Mouse (Mus musculus) liver, embryonic 11.5 days (tissue): Measurements from ENCODE around the gene Rcbtb2. TPM values are rescaled to one million over a fixed set of nuclear protein-coding genes. Genes with fewer than 3 reads are reported as not detected.

Experiments
- ATAC-seq: fragments of 200-750 bp; cut with Nextera tagmentation; replicated peaks from 2 replicates; pipeline ENCODE4 v1.8.0; 2017; ENCODE audit warnings: moderate number of reproducible peaks, mild to moderate bottlenecking, moderate TSS enrichment, moderate library complexity; ENCODE audit not compliant: low FRiP score
- DNase-seq: peaks from one replicate; pipeline ENCODE4 v3.0.0-alpha.2; 2017; ENCODE audit warnings: low spot score
- H3K27ac ChIP-seq: fragments of 300-500 bp; sonication (generic); 2 replicates; pipeline ENCODE4 v1.5.1; 2014; ENCODE audit warnings: mild to moderate bottlenecking, low read depth, low read length, control low read depth
- H3K27me3 ChIP-seq: fragments of 300-500 bp; sonication (generic); replicated peaks from 2 replicates; pipeline ENCODE4 v1.6.1; 2014; ENCODE audit warnings: low read length, mixed read lengths; ENCODE audit not compliant: control insufficient read depth, insufficient read depth
- H3K36me3 ChIP-seq: fragments of 300-500 bp; sonication (generic); 2 replicates; pipeline ENCODE4 v1.6.1; 2014; ENCODE audit warnings: mild to moderate bottlenecking, low read length, moderate library complexity, mixed read lengths; ENCODE audit not compliant: control insufficient read depth, insufficient read depth
- H3K4me1 ChIP-seq: fragments of 300-500 bp; sonication (generic); replicated peaks from 2 replicates; pipeline ENCODE4 v1.6.1; 2014; ENCODE audit warnings: low read length, mixed read lengths; ENCODE audit not compliant: control insufficient read depth, insufficient read depth
- H3K4me2 ChIP-seq: fragments of 300-500 bp; sonication (generic); 2 replicates; pipeline ENCODE4 v1.6.1; 2014; ENCODE audit warnings: mild to moderate bottlenecking, control low read depth, moderate library complexity
- H3K4me3 ChIP-seq: fragments of 300-500 bp; sonication (generic); 2 replicates; pipeline ENCODE4 v1.5.1; 2014; ENCODE audit warnings: low read depth, low read length, control low read depth
- H3K9ac ChIP-seq: fragments of 300-500 bp; sonication (generic); 2 replicates; pipeline ENCODE4 v1.6.1; 2014; ENCODE audit warnings: low read depth, low read length, control low read depth
- H3K9me3 ChIP-seq: fragments of 300-500 bp; sonication (generic); 2 replicates; pipeline ENCODE4 v1.6.1; 2016; ENCODE audit warnings: low read length, inconsistent platforms, mixed read lengths; ENCODE audit not compliant: control insufficient read depth
- WGBS: fragments of 180-500 bp; shearing (Covaris S2); extraction: QIAGEN DNeasy Blood & Tissue Kit; methylation state at CpG from one replicate; pipeline ENCODE4 v1.1.7; 2014; 5-methylcytosine and 5-hydroxymethylcytosine counted together
- polyA plus RNA-seq: library from polyadenylated mRNA; unstranded; fragments of >200 nt; fragmentation: Nextera tagmentation; extraction: Ambion mirVana; gene quantifications from 2 replicates; pipeline ENCODE4 v1.2.1, GENCODE M21; 2014

The Rcbtb2 gene
- polyA plus RNA-seq: 56.3 and 56.9 TPM in 2 replicates

DNA sequence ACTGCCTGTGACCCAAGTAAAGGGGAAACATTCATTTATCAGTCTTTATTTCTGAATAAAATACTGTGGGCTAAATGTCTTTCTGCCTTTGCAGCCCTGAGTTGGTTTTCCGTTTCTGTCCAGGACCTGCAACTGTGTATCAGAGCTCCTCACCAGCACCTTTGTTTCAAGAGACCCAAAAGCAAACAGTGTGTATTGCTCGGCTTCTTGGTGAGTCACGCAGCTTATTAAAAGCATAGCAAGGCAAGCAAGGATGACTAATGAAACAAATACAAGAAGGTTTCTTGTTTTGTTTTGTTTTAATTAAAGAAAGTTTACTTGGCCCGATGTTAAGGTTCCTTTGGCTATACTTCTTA, at the start of gene Rcbtb2:
Gene Rcbtb2 (plus strand): TSS at position 115 of the 356 bp plus-strand sequence.
- peak within 1 kb of the TSS; percentile 46 for H3K4me2 ChIP-seq
- H3K9ac ChIP-seq: no peak within 1 kb of the TSS
- DNase-seq (no peak), ATAC-seq (no peak)
- 47% methylated on average over 4 of the region's 4 CpGs for WGBS
- no peaks in the 10 kb centered on the region for H3K27me3 ChIP-seq
- no peak within 1 kb of the TSS for H3K4me3 ChIP-seq
- no peaks in the 10 kb centered on the region for H3K9me3 ChIP-seq
- peak within 1 kb of the TSS; percentile 5; the same call in 1 of the 2 replicates for H3K27ac ChIP-seq
- H3K4me1 ChIP-seq: peaks cover 23% of the 10 kb centered on the region
- no peaks in the 10 kb centered on the region for H3K36me3 ChIP-seq

DNA sequence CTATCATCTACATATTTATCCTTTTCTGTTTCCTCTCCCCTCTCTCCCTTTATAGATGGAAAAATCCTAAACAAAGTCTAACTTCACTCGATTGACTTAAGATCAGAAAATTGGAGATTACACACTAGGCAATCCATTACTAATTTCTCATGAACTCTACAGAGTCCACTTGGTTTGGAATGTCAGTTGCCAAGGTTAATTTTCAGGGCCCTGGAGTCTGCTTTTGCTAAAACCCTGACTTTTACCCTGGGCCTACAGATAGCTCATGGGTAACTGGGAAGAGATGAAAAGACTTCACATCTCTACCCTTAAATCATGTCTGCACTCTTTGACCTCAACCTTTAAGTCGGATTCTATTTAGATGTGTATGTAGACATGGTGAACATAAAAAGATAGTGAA, 39.3 kb upstream of the Rcbtb2 start:
- WGBS: 72% methylated on average over 2 of the region's 2 CpGs
- H3K36me3 ChIP-seq: no peaks in the 10 kb centered on the region
- DNase-seq (peak; percentile 4), ATAC-seq (no peak)
- no peak overlapping the region for H3K4me2 ChIP-seq
- no peak overlapping the region for H3K27ac ChIP-seq
- no peak overlapping the region for H3K9ac ChIP-seq
- H3K9me3 ChIP-seq: no peaks in the 10 kb centered on the region
- no peaks in the 10 kb centered on the region for H3K4me1 ChIP-seq
- H3K4me3 ChIP-seq: no peak overlapping the region
- no peaks in the 10 kb centered on the region for H3K27me3 ChIP-seq

DNA sequence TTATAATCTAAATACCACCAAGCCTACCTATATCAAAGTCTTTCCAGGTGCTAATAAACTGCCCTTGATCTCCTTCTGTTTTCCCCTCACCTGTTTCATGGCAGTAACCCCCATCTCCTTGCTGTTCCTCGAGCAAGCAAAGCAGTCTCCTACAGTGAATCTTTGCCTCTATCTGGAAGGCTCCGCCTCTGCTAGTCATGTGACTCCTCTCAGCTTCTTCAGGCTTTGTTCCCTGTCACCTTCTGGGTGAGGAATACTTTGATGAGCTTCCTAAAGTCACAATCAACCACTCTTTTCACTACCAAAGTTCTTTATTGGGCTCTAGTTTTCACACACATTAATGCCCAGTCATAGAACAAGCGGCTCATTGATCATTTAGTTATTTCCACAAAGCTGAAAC, 36.4 kb upstream of the Rcbtb2 start:
- ATAC-seq (no peak), DNase-seq (peak; percentile 22)
- Histone ChIP-seq H3K4me1 (no peaks in the 10 kb centered on the region), H3K4me2 (no peak overlapping the region), H3K27ac (no peak overlapping the region), H3K4me3 (no peak overlapping the region), H3K36me3 (no peaks in the 10 kb centered on the region), H3K27me3 (no peaks in the 10 kb centered on the region), H3K9me3 (no peaks in the 10 kb centered on the region), H3K9ac (no peak overlapping the region)
- 45% methylated on average over 3 of the region's 3 CpGs for WGBS

DNA sequence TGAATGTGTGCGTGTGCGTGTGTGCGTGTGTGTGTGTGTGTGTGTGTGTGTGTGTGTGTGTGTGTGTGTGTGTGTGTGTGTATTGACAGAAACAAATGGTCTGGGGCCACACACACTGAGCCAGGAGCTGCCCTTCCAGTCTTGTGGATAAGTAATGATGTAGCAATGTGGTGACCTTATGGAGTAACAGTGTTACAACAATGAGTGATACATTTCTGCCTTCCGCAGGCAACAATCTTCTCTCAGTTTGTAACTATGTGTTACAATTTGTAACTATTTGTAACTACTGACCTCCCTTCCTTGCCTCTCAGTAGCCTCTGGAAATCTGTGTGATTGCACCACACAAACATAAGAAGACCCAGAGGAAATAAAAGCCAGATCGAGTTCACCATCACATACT, 35.6 kb upstream of the Rcbtb2 start:
- 76% methylated on average over 5 of the region's 5 CpGs for WGBS

DNA sequence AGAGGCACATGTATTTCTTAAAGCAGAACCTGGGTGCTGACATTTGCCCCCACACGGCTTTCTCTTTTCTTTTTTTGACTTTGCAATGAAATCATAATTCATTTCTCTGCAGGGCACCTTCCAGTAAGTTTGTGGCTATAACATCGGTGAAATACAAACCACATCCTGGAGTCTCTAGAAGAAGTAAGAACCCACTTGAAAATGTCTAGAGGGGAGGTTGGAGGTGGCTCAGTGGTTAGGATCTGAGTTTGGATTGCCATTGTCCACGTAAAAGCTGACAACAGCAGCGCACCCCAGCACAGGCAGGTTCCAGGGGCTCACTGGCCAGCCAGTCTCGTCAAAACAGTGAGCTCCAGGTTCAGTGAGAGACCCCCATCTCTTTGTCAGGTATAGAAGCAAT, 35.1 kb upstream of the Rcbtb2 start:
- Histone ChIP-seq H3K9ac (no peak overlapping the region), H3K27ac (no peak overlapping the region), H3K27me3 (no peaks in the 10 kb centered on the region), H3K4me2 (no peak overlapping the region), H3K36me3 (no peaks in the 10 kb centered on the region), H3K4me1 (no peaks in the 10 kb centered on the region), H3K4me3 (no peak overlapping the region), H3K9me3 (no peaks in the 10 kb centered on the region)
- 77% methylated on average over 5 of the region's 5 CpGs for WGBS
- DNase-seq: peak; percentile 10
- ATAC-seq: no peak

More for the DNA sequence above, 35.6 kb upstream of the Rcbtb2 start:
- H3K4me1 ChIP-seq: no peaks in the 10 kb centered on the region
- no peaks in the 10 kb centered on the region for H3K27me3 ChIP-seq
- no peak overlapping the region for H3K27ac ChIP-seq
- ATAC-seq (no peak), DNase-seq (no peak)
- H3K4me3 ChIP-seq: no peak overlapping the region
- no peak overlapping the region for H3K4me2 ChIP-seq
- H3K9ac ChIP-seq: no peak overlapping the region
- H3K36me3 ChIP-seq: no peaks in the 10 kb centered on the region
- no peaks in the 10 kb centered on the region for H3K9me3 ChIP-seq

DNA sequence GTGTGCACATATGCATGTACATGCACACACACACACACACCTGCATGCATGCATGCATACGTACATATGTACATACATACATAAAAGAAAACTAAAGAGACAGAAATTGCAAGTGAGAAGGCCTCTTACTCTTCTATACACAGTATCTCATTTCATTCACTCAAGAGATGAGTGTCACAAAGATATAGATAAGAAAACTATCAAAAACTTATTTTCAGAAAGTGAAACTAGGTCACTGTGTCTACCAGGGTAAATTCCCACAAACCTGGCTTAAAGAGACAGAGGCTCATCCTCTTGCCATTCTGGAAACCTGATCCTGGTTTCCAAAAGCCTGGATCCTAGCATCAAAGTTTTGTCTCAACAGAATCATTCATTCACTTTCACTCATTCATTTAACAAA, 34.6 kb upstream of the Rcbtb2 start:
- ATAC-seq: no peak
- H3K4me3 ChIP-seq: no peak overlapping the region

DNA sequence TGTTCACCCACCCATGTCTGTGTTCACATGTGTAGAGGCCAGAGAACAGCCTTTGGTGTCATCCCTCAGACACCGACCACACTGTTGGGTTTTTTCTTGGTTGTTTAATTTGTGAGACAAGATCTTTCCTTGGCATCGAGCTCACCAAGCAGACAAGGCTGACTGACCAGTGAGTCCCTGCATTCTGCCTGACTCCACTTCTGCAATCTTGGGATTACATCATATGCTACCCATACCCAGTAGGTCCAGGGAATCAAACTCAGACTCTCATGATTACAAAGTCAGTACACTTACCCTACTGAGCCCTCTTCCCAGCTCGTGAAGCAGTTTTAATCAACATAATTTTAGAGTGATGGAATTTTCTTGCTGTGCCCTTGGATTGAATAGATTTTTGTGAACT, 30.0 kb upstream of the Rcbtb2 start:
- H3K36me3 ChIP-seq: no peaks in the 10 kb centered on the region
- no peaks in the 10 kb centered on the region for H3K9me3 ChIP-seq
- no peak for ATAC-seq
- H3K27ac ChIP-seq: no peak overlapping the region
- WGBS: 87% methylated on average over 3 of the region's 3 CpGs
- no peak overlapping the region for H3K9ac ChIP-seq
- H3K4me3 ChIP-seq: no peak overlapping the region
- H3K4me1 ChIP-seq: no peaks in the 10 kb centered on the region
- no peaks in the 10 kb centered on the region for H3K27me3 ChIP-seq
- H3K4me2 ChIP-seq: no peak overlapping the region
- peak; percentile 19 for DNase-seq

More for the DNA sequence above, 34.6 kb upstream of the Rcbtb2 start:
- no peaks in the 10 kb centered on the region for H3K27me3 ChIP-seq
- no peak overlapping the region for H3K9ac ChIP-seq
- WGBS: 82% methylated on average over 1 of the region's 1 CpGs
- H3K4me2 ChIP-seq: no peak overlapping the region
- H3K4me1 ChIP-seq: no peaks in the 10 kb centered on the region
- no peaks in the 10 kb centered on the region for H3K9me3 ChIP-seq
- H3K36me3 ChIP-seq: no peaks in the 10 kb centered on the region
- no peak overlapping the region for H3K27ac ChIP-seq
- DNase-seq: peak; percentile 2

DNA sequence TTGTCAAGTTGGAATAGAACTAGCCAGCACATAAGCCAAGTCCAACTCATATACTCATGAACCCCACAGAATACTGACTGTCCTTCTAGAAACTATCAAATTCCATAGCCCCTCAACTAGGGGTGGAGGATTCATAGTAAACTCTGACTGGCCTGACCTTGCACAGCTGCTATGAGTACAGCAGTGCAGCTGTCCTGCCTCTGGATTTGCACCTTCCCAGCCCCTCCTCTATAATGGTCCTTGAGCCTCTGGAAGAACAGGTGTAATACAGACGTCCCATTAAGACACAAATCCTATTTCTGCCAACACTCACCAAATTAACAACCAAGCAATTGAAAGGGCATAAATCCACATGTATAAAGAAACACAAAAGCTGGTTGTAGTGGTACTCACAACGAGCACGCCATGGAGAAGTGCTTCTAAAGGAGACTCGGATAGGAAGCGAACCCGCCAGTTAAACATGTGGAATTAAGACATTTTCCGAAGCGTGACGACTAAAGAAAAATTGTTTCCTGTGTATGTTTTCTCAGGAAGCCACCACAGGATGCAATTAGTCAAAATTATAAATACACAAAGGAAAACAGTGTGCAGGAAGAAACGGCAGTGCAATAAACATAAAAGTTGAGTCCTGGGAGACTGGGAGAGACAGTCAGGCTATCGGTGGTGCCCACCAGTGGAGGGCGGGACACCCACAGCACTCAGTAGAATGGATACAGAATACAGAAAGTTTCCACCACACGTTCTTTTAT, 27.9 kb upstream of the Rcbtb2 start:
- Histone ChIP-seq H3K27ac (no peak overlapping the region), H3K9ac (no peak overlapping the region), H3K4me3 (no peak overlapping the region), H3K36me3 (no peaks in the 10 kb centered on the region), H3K4me1 (no peaks in the 10 kb centered on the region), H3K9me3 (no peaks in the 10 kb centered on the region), H3K4me2 (no peak overlapping the region), H3K27me3 (no peaks in the 10 kb centered on the region)
- DNase-seq: peak; percentile 12
- WGBS: 74% methylated on average over 13 of the region's 13 CpGs
- no peak for ATAC-seq

DNA sequence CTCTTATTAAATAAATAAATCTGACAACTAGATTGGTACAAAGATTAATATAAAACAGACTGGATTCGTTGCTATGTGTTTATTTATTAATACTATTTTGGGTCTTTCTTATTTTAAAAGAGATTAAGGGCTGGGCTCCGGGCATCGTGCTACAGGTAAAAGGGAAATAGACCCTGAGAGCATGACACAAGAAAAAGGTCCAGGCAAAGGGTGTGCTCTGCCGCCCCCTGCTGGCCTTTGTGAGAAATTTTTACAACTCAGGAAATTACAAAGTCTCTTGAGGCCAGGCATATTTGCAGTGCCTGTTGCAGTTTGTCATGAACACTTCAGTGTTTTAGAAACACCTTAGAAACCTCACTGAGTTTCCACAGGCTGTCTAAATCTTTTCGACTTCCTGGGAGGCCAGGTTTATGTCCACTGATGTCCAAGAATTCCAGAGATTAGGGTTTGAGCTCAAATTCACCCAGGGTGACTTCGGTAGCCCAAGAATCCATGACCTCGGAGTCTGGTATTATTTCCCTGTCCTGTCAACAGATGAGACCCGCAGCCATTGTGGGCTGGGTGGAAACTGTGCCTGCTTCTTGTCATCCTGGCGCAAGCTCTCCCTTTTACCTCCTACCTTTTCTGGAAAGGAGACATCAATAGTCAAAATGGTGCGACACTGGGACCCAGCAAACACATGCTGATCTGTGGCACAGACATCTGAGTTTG, 24.0 kb upstream of the Rcbtb2 start:
- H3K27ac ChIP-seq: no peak overlapping the region
- 41% methylated on average over 10 of the region's 10 CpGs for WGBS
- no peak for ATAC-seq

More for the DNA sequence above, 24.0 kb upstream of the Rcbtb2 start:
- Histone ChIP-seq H3K4me3 (no peak overlapping the region), H3K4me1 (no peaks in the 10 kb centered on the region), H3K27me3 (no peaks in the 10 kb centered on the region), H3K36me3 (no peaks in the 10 kb centered on the region), H3K9ac (no peak overlapping the region), H3K9me3 (no peaks in the 10 kb centered on the region), H3K4me2 (no peak overlapping the region)
- no peak for DNase-seq
